31 mouse cellular contexts compared by ENCODE assay signal in genomic region chr11:33870246-33870645, GRCm38 (mm10).
"Had no signal": no experiment of that assay in that cellular context is flagged by ENCODE, and none has a peak within 500 bp of the region (broad histone marks: within the 10 kb centered on the region; RNA-seq: fewer than 3 reads in every experiment).

No protein-coding gene starts in this region.

- DNase-seq: left cerebral cortex, postnatal 4 days; liver; liver, embryonic 13.5 days; liver, postnatal 0 days; lung, adult 18-20 months; lung, adult 2 months; lung, postnatal 10 days; lung, postnatal 14 days; lung, postnatal 36 days; lung, postnatal 4 days; midbrain, embryonic 14.5 days had no signal

- H3K36me3 ChIP-seq: limb, embryonic 10.5 days; limb, embryonic 12.5 days; limb, embryonic 13.5 days; limb, embryonic 15.5 days; liver, embryonic 12.5 days; liver, embryonic 13.5 days; liver, embryonic 15.5 days; lung, embryonic 15.5 days; midbrain, embryonic 10.5 days; midbrain, embryonic 12.5 days; midbrain, embryonic 13.5 days; midbrain, embryonic 15.5 days; neural tube, embryonic 12.5 days had no signal

- H3K4me3 ChIP-seq: limb, embryonic 10.5 days; limb, embryonic 12.5 days; limb, embryonic 13.5 days; limb, embryonic 15.5 days; liver, embryonic 12.5 days; liver, embryonic 13.5 days; liver, embryonic 15.5 days; lung, embryonic 15.5 days; megakaryocyte, embryonic 14.5 days; midbrain, embryonic 10.5 days; midbrain, embryonic 12.5 days; midbrain, embryonic 13.5 days; midbrain, embryonic 15.5 days; myocyte; neural tube, embryonic 12.5 days had no signal

- H3K27ac ChIP-seq: limb, embryonic 10.5 days; limb, embryonic 12.5 days; limb, embryonic 13.5 days; limb, embryonic 15.5 days; liver, embryonic 12.5 days; liver, embryonic 13.5 days; liver, embryonic 14.5 days; liver, embryonic 15.5 days; lung, embryonic 15.5 days; macrophage; midbrain, embryonic 10.5 days; midbrain, embryonic 12.5 days; midbrain, embryonic 13.5 days; midbrain, embryonic 15.5 days; neural tube, embryonic 12.5 days had no signal

- H3K27me3 ChIP-seq: limb, embryonic 12.5 days; limb, embryonic 13.5 days; limb, embryonic 15.5 days; lung, embryonic 15.5 days; midbrain, embryonic 12.5 days; midbrain, embryonic 13.5 days; midbrain, embryonic 15.5 days; neural tube, embryonic 12.5 days had no signal

- ATAC-seq: liver, embryonic 12.5 days; liver, postnatal 0 days; midbrain, embryonic 13.5 days; midbrain, embryonic 15.5 days; midbrain, embryonic 16.5 days had no signal

- H3K9ac ChIP-seq: limb, embryonic 12.5 days; limb, embryonic 13.5 days; limb, embryonic 15.5 days; liver, embryonic 12.5 days; liver, embryonic 13.5 days; liver, embryonic 14.5 days; liver, embryonic 15.5 days; liver, postnatal 0 days; lung, embryonic 14.5 days; lung, embryonic 15.5 days; midbrain, embryonic 12.5 days; midbrain, embryonic 13.5 days; midbrain, embryonic 15.5 days; neural tube, embryonic 12.5 days had no signal

- H3K9me3 ChIP-seq: limb, embryonic 10.5 days; limb, embryonic 12.5 days; limb, embryonic 15.5 days; liver, embryonic 12.5 days; liver, embryonic 13.5 days; liver, embryonic 15.5 days; lung, embryonic 15.5 days; midbrain, embryonic 10.5 days; midbrain, embryonic 13.5 days; midbrain, embryonic 15.5 days; neural tube, embryonic 12.5 days had no signal

- H3K4me1 ChIP-seq: megakaryocyte, embryonic 14.5 days had no signal

- H3K4me2 ChIP-seq: limb, embryonic 12.5 days; limb, embryonic 13.5 days; limb, embryonic 15.5 days; liver, embryonic 11.5 days; liver, embryonic 12.5 days; liver, embryonic 13.5 days; liver, embryonic 15.5 days; lung, embryonic 14.5 days; lung, embryonic 15.5 days; midbrain, embryonic 11.5 days; midbrain, embryonic 12.5 days; midbrain, embryonic 13.5 days; midbrain, embryonic 15.5 days; neural tube, embryonic 12.5 days had no signal
